Mouse (Mus musculus) layer of hippocampus, adult 2 months (tissue): ENCODE data around the gene Abca2. TPM values are rescaled to one million over a fixed set of nuclear protein-coding genes. Genes with fewer than 3 reads are reported as not detected.
A peak's percentile ranks its signal among the peaks of the same experiment; 100 is the strongest.

Experiments
- DNase-seq, 2 experiments: peaks; one replicate each; pipeline ENCODE4 v3.0.0; 2022; ENCODE audit warnings: low spot score in 2 of 2
- H3K27ac ChIP-seq: fragments of 200-600 bp; 2 replicates; pipeline ENCODE4 v1.8.1; 2022
- H3K4me3 ChIP-seq: fragments of 200-600 bp; 2 replicates; pipeline ENCODE4 v1.8.1; 2022; ENCODE audit warnings: mild to moderate bottlenecking
- CTCF ChIP-seq: fragments of 200-600 bp; conservative IDR thresholded peaks from 2 replicates; pipeline ENCODE4 v1.8.1; 2022; ENCODE audit warnings: antibody characterized with exemption, mild to moderate bottlenecking, moderate library complexity
- microRNA-seq, 2 experiments: library from miRNA; unstranded; fragments of <30 nt; microRNA quantifications; one replicate each; pipeline ENCODE4 v1.2.0; 2021
- total RNA-seq, 2 experiments: library from RNA; stranded (reverse); gene quantifications; 2 replicates each; pipeline ENCODE4 v1.2.3; 2021

Abca2 gene
- total RNA-seq, 2 experiments from 2014 or later = 159 to 167 TPM

DNA sequence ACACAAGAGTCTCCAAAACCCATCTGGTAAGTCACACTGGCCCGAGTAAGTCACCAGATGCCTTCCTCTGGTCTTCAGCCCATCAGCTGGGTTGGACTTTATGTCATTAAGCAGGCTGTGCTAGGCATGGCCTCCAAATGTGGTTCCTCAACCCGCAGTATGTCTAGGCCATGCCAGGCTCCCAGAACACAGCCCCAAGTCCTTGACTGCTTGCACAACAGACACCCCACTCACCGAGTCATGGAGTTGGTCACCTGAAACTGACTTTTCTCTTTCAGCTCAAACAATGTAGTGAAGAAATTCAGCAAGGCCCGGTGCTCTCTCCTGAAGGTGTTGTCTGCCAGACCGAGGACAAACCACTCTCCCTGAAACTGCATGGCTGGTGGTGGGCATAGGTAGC is 64.5 kb downstream of the Abca2 start:
- DNase-seq = no peak
- Histone ChIP-seq H3K27ac (no peak overlapping the region), H3K4me3 (no peak overlapping the region)
- TF ChIP-seq CTCF = no peak

DNA sequence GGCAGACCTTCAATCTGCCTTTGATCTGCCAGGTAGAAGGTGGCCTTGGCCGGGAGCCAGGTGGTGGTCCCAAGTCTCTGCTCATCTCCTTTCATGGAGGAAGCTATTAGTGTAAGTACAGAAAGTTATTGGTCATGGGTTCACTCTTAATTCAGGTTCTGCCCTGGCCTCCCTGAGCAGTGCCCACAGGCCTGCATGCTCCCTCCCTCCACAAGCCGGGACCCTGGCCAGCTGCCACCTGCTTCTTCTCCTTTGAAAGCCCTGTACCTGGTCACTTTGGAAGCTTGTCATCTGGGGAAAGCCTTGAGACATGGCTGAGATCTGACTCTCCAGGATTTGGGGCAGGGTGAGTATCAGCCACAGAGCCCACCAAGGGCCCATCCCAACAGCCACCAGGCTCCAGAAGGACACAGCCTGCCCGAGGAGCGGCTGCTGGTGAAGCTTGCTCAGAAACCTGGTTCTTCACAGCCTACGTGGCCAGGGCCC is 65.0 kb downstream of the Abca2 start, which contains the start of gene Lcn12:
Gene Lcn12, minus strand, starts transcription at position 436 of the 486 bp plus-strand sequence.
- DNase-seq = no peak
- H3K4me3 ChIP-seq = no peak within 1 kb of the TSS
- no peak within 1 kb of the TSS for H3K27ac ChIP-seq
- no peak for TF ChIP-seq CTCF

DNA sequence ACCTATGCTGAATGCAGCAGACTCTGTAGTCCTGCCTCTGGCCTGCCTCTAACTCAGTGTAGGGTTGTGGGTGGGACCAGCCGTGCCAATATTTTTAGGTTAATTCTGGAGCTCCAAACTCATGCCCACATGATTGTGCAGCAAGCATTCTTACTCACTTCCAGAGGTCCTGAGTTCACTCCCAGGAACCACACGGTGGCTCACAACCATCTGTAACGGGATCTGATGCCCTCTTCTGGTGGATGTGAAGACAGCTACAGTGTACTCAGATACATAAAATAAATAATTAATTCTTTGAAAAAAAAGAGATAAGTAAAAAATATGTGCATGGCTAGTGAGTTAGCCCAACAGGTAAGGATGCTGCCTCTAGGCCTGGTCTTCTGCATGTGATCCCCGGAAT is 68.0 kb downstream of the Abca2 start:
- H3K4me3 ChIP-seq = no peak overlapping the region
- H3K27ac ChIP-seq = no peak overlapping the region
- DNase-seq = no peak
- TF ChIP-seq CTCF = peak; percentile 80

Small RNA genes within 50 kb of the gene (microRNA-seq; reads per million reads assigned to microRNA genes)
- gene Mir3087 = 4.4 to 5.4 reads per million in 2 experiments

Other genes with a start within 250 kb of the Abca2 start
- gene Nrarp, start 247.9 kb upstream of the Abca2 start, total RNA-seq = 10 to 100 TPM; 21.3 to 21.9 TPM
- gene Tor4a, start 231.8 kb upstream of the Abca2 start, total RNA-seq = 1 to 10 TPM; 2.2 to 3.0 TPM
- 10 to 100 TPM; 57.0 to 58.5 TPM for gene Nelfb, start 217.2 kb upstream of the Abca2 start, total RNA-seq
- gene Stpg3, start 214.1 kb upstream of the Abca2 start, total RNA-seq = under 1 TPM in 1 of 2 experiments, not detected in 1; 0.33 TPM
- gene Fam166a, start 210.0 kb upstream of the Abca2 start, total RNA-seq = not detected
- 100 to 1,000 TPM; 305 to 309 TPM for gene Tubb4b, start 204.0 kb upstream of the Abca2 start, total RNA-seq
- gene Slc34a3, start 194.3 kb upstream of the Abca2 start, total RNA-seq = not detected
- not detected for gene Rnf224, start 191.9 kb upstream of the Abca2 start, total RNA-seq
- gene Rnf208, start 186.4 kb upstream of the Abca2 start, total RNA-seq = 100 to 1,000 TPM; 228 to 232 TPM
- not detected for gene Cysrt1, start 186.3 kb upstream of the Abca2 start, total RNA-seq
- gene AL732309.1, start 181.8 kb upstream of the Abca2 start, total RNA-seq = 1 to 10 TPM; 2.2 to 2.4 TPM
- gene Tmem203, start 173.3 kb upstream of the Abca2 start, total RNA-seq = 10 to 100 TPM; 35.1 to 35.8 TPM
- gene Tprn, start 166.1 kb upstream of the Abca2 start, total RNA-seq = 10 to 100 TPM; 21.5 to 23.8 TPM
- 10 to 100 TPM; 64.5 to 69.3 TPM for gene Ssna1, start 156.3 kb upstream of the Abca2 start, total RNA-seq
- 10 to 100 TPM; 84.6 to 84.7 TPM for gene Anapc2, start 156.2 kb upstream of the Abca2 start, total RNA-seq
- gene Tmem210, start 140.6 kb upstream of the Abca2 start, total RNA-seq = not detected
- gene Lrrc26, start 138.8 kb upstream of the Abca2 start, total RNA-seq = not detected
- gene Grin1, start 109.5 kb upstream of the Abca2 start, total RNA-seq = 100 to 1,000 TPM; 443 to 449 TPM
- gene Man1b1, start 96.4 kb upstream of the Abca2 start, total RNA-seq = 10 to 100 TPM; 56.4 to 58.0 TPM
- gene Dpp7, start 72.3 kb upstream of the Abca2 start, total RNA-seq = 10 to 100 TPM; 32.1 to 36.2 TPM
- 10 to 100 TPM; 14.6 to 19.8 TPM for gene Uap1l1, start 63.0 kb upstream of the Abca2 start, total RNA-seq
- 1 to 10 TPM; 3.0 to 4.0 TPM for gene Sapcd2, start 56.4 kb upstream of the Abca2 start, total RNA-seq
- gene Entpd2, start 32.8 kb upstream of the Abca2 start, total RNA-seq = 10 to 100 TPM; 14.6 to 16.6 TPM
- 100 to 1,000 TPM; 429 to 433 TPM for gene Npdc1, start 29.4 kb upstream of the Abca2 start, total RNA-seq
- under 1 TPM in 1 of 2 experiments, not detected in 1; 0.37 TPM for gene Fut7, start 5.4 kb upstream of the Abca2 start, total RNA-seq
- gene Clic3, start 28.1 kb downstream of the Abca2 start, total RNA-seq = under 1 TPM in 1 of 2 experiments, not detected in 1; 0.49 TPM
- gene Paxx, start 32.4 kb downstream of the Abca2 start, total RNA-seq = 10 to 100 TPM; 55.7 to 62.1 TPM
- gene Ptgds, start 41.3 kb downstream of the Abca2 start, total RNA-seq = 100 to 1,000 TPM; 541 to 735 TPM
- gene Lcn12, start 65.2 kb downstream of the Abca2 start, total RNA-seq = not detected
- gene Fbxw5, start 72.0 kb downstream of the Abca2 start, total RNA-seq = 100 to 1,000 TPM; 109 to 120 TPM
- gene C8g, start 73.0 kb downstream of the Abca2 start, total RNA-seq = 1 to 10 TPM in 1 of 2 experiments, under 1 TPM in 1; 0.97 to 1.5 TPM
- 10 to 100 TPM; 10.9 to 12.0 TPM for gene Traf2, start 118.2 kb downstream of the Abca2 start, total RNA-seq
- gene Edf1, start 129.1 kb downstream of the Abca2 start, total RNA-seq = 100 to 1,000 TPM; 193 to 200 TPM
- 1 to 10 TPM; 2.8 to 3.5 TPM for gene Mamdc4, start 146.1 kb downstream of the Abca2 start, total RNA-seq
- 10 to 100 TPM; 59.1 to 67.5 TPM for gene Phpt1, start 146.5 kb downstream of the Abca2 start, total RNA-seq
- 100 to 1,000 TPM; 106 to 120 TPM for gene Ajm1, start 153.1 kb downstream of the Abca2 start, total RNA-seq
- 100 to 1,000 TPM; 149 to 151 TPM for gene Rabl6, start 179.8 kb downstream of the Abca2 start, total RNA-seq
- not detected for gene Ccdc183, start 189.0 kb downstream of the Abca2 start, total RNA-seq
- 10 to 100 TPM; 14.1 to 15.4 TPM for gene Tmem141, start 193.3 kb downstream of the Abca2 start, total RNA-seq
- under 1 TPM; 0.79 TPM for gene Fcna, start 199.3 kb downstream of the Abca2 start, total RNA-seq
- gene Lcn8, start 224.4 kb downstream of the Abca2 start, total RNA-seq = not detected
- gene Lcn5, start 229.2 kb downstream of the Abca2 start, total RNA-seq = not detected
- not detected for gene Lcn6, start 248.1 kb downstream of the Abca2 start, total RNA-seq